Mouse (Mus musculus) ES-Bruce4 (cell line): ENCODE data around the gene Arhgef12. TPM values are rescaled to one million over a fixed set of nuclear protein-coding genes. Genes with fewer than 3 reads are reported as not detected.

ENCODE experiments used
- H3K27ac ChIP-seq: 2 replicates; pipeline ENCODE4 v1.5.1; 2012; ENCODE audit warnings: low read length, inconsistent platforms; ENCODE audit not compliant: insufficient read depth
- H3K27me3 ChIP-seq: 2 replicates; pipeline ENCODE4 v1.6.1; 2012; ENCODE audit warnings: mild to moderate bottlenecking, low read length, inconsistent platforms; ENCODE audit not compliant: control insufficient read depth, poor library complexity, insufficient read depth, severe bottlenecking
- H3K36me3 ChIP-seq: 2 replicates; pipeline ENCODE4 v1.6.1; 2012; ENCODE audit warnings: inconsistent platforms, mild to moderate bottlenecking, low read length, moderate library complexity; ENCODE audit not compliant: control insufficient read depth, poor library complexity, insufficient read depth, severe bottlenecking
- H3K4me1 ChIP-seq: one replicate; pipeline ENCODE4 v1.8.1; 2011; ENCODE audit warnings: low read length; ENCODE audit not compliant: control insufficient read depth, insufficient read depth
- H3K4me3 ChIP-seq: 2 replicates; pipeline ENCODE4 v1.5.1; 2011; ENCODE audit warnings: low read depth, mild to moderate bottlenecking, low read length
- H3K9ac ChIP-seq: 2 replicates; pipeline ENCODE4 v1.6.1; 2012; ENCODE audit warnings: low read depth, mild to moderate bottlenecking, inconsistent platforms; ENCODE audit not compliant: poor library complexity, severe bottlenecking
- H3K9me3 ChIP-seq: replicated peaks from 2 replicates; pipeline ENCODE4 v1.6.1; 2012; ENCODE audit warnings: mild to moderate bottlenecking, low read length, inconsistent platforms; ENCODE audit not compliant: control insufficient read depth, poor library complexity, insufficient read depth, severe bottlenecking
- CTCF ChIP-seq: IDR thresholded peaks from one replicate; pipeline ENCODE4 v1.8.1; 2011; ENCODE audit warnings: low read depth, low read length
- EP300 ChIP-seq: IDR thresholded peaks from 2 replicates; pipeline ENCODE4 v1.6.1; 2011; ENCODE audit warnings: low read depth, low read length; ENCODE audit not compliant: insufficient read depth
- POLR2A ChIP-seq: IDR thresholded peaks from one replicate; pipeline ENCODE4 v1.8.1; 2011; ENCODE audit warnings: low read length; ENCODE audit not compliant: insufficient read depth
- polyA plus RNA-seq: library from polyadenylated mRNA; stranded (reverse); fragments of >200 nt; gene quantifications from 2 replicates; pipeline ENCODE4 v1.2.4, GENCODE M21; 2011; ENCODE audit warnings: low read depth; ENCODE audit not compliant: missing spikeins, insufficient read depth, insufficient read length

Arhgef12 gene
- polyA plus RNA-seq: 42.6 and 45.6 TPM in 2 replicates

- H3K27me3 ChIP-seq: no peaks in the 10 kb centered on the region
- TF ChIP-seq POLR2A (no peak), EP300 (no peak), CTCF (no peak)
- H3K9ac ChIP-seq: peak within 1 kb of the TSS; percentile 95
- peak within 1 kb of the TSS; percentile 66 for H3K4me3 ChIP-seq
- no peaks in the 10 kb centered on the region; the same call in 1 of the 2 replicates for H3K36me3 ChIP-seq
- no peaks in the 10 kb centered on the region for H3K9me3 ChIP-seq
- H3K4me1 ChIP-seq: no peaks in the 10 kb centered on the region
- peak within 1 kb of the TSS; percentile 58; the same call in 1 of the 2 replicates for H3K27ac ChIP-seq
These were observed at the start of gene Arhgef12 for GRCm38 (mm10) chr9:43107187-43107517. Arhgef12 (minus strand) TSS chr9:43107239.

- Histone ChIP-seq H3K4me1 (no peaks in the 10 kb centered on the region), H3K9me3 (no peaks in the 10 kb centered on the region), H3K27ac (no peak overlapping the region), H3K36me3 (no peaks in the 10 kb centered on the region), H3K9ac (no peak overlapping the region), H3K4me3 (no peak overlapping the region), H3K27me3 (no peaks in the 10 kb centered on the region)
- TF ChIP-seq CTCF (no peak), POLR2A (no peak), EP300 (no peak)
These were observed 48.9 kb upstream of the Arhgef12 start for GRCm38 (mm10) chr9:43155960-43156359.

- Histone ChIP-seq H3K4me1 (peaks cover 2% of the 10 kb centered on the region), H3K4me3 (no peak overlapping the region), H3K9ac (no peak overlapping the region), H3K9me3 (no peaks in the 10 kb centered on the region), H3K36me3 (no peaks in the 10 kb centered on the region), H3K27ac (no peak overlapping the region), H3K27me3 (no peaks in the 10 kb centered on the region)
- TF ChIP-seq EP300 (no peak), POLR2A (no peak), CTCF (no peak)
These were observed 44.7 kb upstream of the Arhgef12 start for GRCm38 (mm10) chr9:43151779-43152178.

DNA sequence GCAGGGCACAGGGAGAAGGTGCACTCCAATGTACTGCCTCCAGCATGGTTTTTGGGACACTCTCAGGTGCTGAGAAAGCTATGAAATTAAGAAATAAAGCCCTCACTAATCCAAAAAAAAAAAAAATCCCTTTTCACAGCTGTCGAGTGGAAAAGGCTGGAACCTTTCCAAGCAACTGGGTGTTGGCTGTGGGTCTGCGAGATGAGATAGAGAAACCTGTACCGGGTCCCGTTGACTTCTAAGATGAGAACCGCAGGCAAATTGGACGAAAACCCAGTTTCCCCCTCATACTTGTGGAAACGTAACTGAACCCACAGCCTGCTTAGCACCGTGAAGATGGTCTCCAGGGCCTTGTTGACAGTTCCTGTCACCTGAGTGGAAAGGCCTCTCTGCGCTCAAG, 43.9 kb upstream of the Arhgef12 start:
- TF ChIP-seq POLR2A: no peak
- no peak for TF ChIP-seq CTCF
- no peak for TF ChIP-seq EP300
- no peaks in the 10 kb centered on the region for H3K36me3 ChIP-seq
- H3K4me1 ChIP-seq: peaks cover 2% of the 10 kb centered on the region
- no peak overlapping the region for H3K9ac ChIP-seq
- no peaks in the 10 kb centered on the region for H3K9me3 ChIP-seq
- H3K27ac ChIP-seq: no peak overlapping the region
- no peaks in the 10 kb centered on the region for H3K27me3 ChIP-seq
- no peak overlapping the region for H3K4me3 ChIP-seq

- no peak overlapping the region for H3K4me3 ChIP-seq
- TF ChIP-seq POLR2A (no peak), CTCF (no peak), EP300 (no peak)
- H3K27ac ChIP-seq: no peak overlapping the region
- H3K9ac ChIP-seq: no peak overlapping the region
- H3K36me3 ChIP-seq: no peaks in the 10 kb centered on the region
- H3K9me3 ChIP-seq: no peaks in the 10 kb centered on the region
- H3K27me3 ChIP-seq: no peaks in the 10 kb centered on the region
- H3K4me1 ChIP-seq: peaks cover 2% of the 10 kb centered on the region
These were observed 43.0 kb upstream of the Arhgef12 start for GRCm38 (mm10) chr9:43150075-43150474.

GRCm38 (mm10) chr9:43149498-43149897, 42.5 kb upstream of the Arhgef12 start:
- no peak overlapping the region for H3K9ac ChIP-seq
- H3K36me3 ChIP-seq: no peaks in the 10 kb centered on the region
- TF ChIP-seq CTCF (no peak), POLR2A (no peak), EP300 (no peak)
- H3K9me3 ChIP-seq: no peaks in the 10 kb centered on the region
- H3K27me3 ChIP-seq: no peaks in the 10 kb centered on the region
- peaks cover 2% of the 10 kb centered on the region for H3K4me1 ChIP-seq
- H3K4me3 ChIP-seq: no peak overlapping the region
- H3K27ac ChIP-seq: no peak overlapping the region
